Mouse (Mus musculus): ENCODE results near the gene Stxbp5.

GRCm38 (mm10) chr10:9857850-9858249 lies 43.0 kb downstream of the Stxbp5 start:
- TF ChIP-seq POLR2A (IDR thresholded peaks at IDR 0.05; ENCODE audit: borderline replicate concordance, low read depth, low read length) (no peak), CTCF (IDR thresholded peaks at IDR 0.05; ENCODE audit: low read depth, low read length) (no peak)
